In genomic region chr15:96290001-96290400, GRCm38 (mm10) we compare ENCODE assay signal across 10 mouse cellular contexts. TPM values are rescaled to one million over a fixed set of nuclear protein-coding genes. Genes with fewer than 3 reads are reported as not detected.
DNase-seq lines count a peak whose midpoint lies in the region; ATAC-seq and TF ChIP-seq lines count a peak whose summit lies in the region.
"Had no signal": no experiment of that assay in that cellular context is flagged by ENCODE, and none has a peak within 500 bp of the region (broad histone marks: within the 10 kb centered on the region; RNA-seq: fewer than 3 reads in every experiment).

No protein-coding gene starts in this region.

- WGBS in lung, embryonic 14.5 days: 61% methylated on average over 1 of the region's 1 CpGs
- WGBS in forebrain, embryonic 12.5 days: 70% methylated on average over 1 of the region's 1 CpGs
- WGBS in limb, embryonic 10.5 days: 88% methylated on average over 1 of the region's 1 CpGs

- no peak overlapping the region for H3K9ac ChIP-seq in lung, embryonic 14.5 days
- H3K9ac ChIP-seq in forebrain, embryonic 12.5 days: no peak overlapping the region
- H3K9ac ChIP-seq: stomach, embryonic 15.5 days had no signal

- no peak overlapping the region for H3K27ac ChIP-seq in lung, embryonic 14.5 days (ENCODE audit: low read depth)
- H3K27ac ChIP-seq in forebrain, embryonic 12.5 days: no peak overlapping the region
- no peak overlapping the region for H3K27ac ChIP-seq in limb, embryonic 10.5 days
- H3K27ac ChIP-seq: stomach, embryonic 15.5 days had no signal

- H3K4me1 ChIP-seq in lung, embryonic 14.5 days (ENCODE audit: insufficient read depth): no peaks in the 10 kb centered on the region
- H3K4me1 ChIP-seq in forebrain, embryonic 12.5 days: peaks cover 13% of the 10 kb centered on the region
- H3K4me1 ChIP-seq in limb, embryonic 10.5 days: peaks cover 10% of the 10 kb centered on the region

- peaks cover 23% of the 10 kb centered on the region for H3K36me3 ChIP-seq in lung, embryonic 14.5 days (ENCODE audit: insufficient read depth)
- no peaks in the 10 kb centered on the region; the same call in none of the 2 replicates for H3K36me3 ChIP-seq in forebrain, embryonic 12.5 days (replicated peaks)
- peaks cover 35% of the 10 kb centered on the region for H3K36me3 ChIP-seq in limb, embryonic 10.5 days
- H3K36me3 ChIP-seq: stomach, embryonic 15.5 days had no signal

- DNase-seq in lung, embryonic 14.5 days: no peak
- DNase-seq in lung, adult 18-20 months: no peak
- DNase-seq in limb, embryonic 10.5 days (ENCODE audit: low spot score): no peak
- DNase-seq in naive thymus-derived CD4-positive, alpha-beta T cell, adult 2 months (ENCODE audit: low read depth): peak; percentile 37
- no peak for DNase-seq in adrenal gland, postnatal 25 days
- DNase-seq in testis, postnatal 10 days (ENCODE audit: low spot score): no peak
- no peak for DNase-seq in kidney, adult 18-20 months
- DNase-seq: layer of hippocampus, adult 9-11 months had no signal

- no peaks in the 10 kb centered on the region for H3K27me3 ChIP-seq in lung, embryonic 14.5 days (ENCODE audit: insufficient read depth, low read length)
- no peaks in the 10 kb centered on the region for H3K27me3 ChIP-seq in forebrain, embryonic 12.5 days
- H3K27me3 ChIP-seq in limb, embryonic 10.5 days (ENCODE audit: low read depth, poor library complexity, severe bottlenecking): no peaks in the 10 kb centered on the region
- H3K27me3 ChIP-seq: stomach, embryonic 15.5 days had no signal

- ATAC-seq in lung, embryonic 14.5 days (ENCODE audit: insufficient read depth): no peak
- no peak for ATAC-seq in forebrain, embryonic 12.5 days (ENCODE audit: low FRiP score)

- 0 out of 2 replicates have a peak overlapping the region, but pooled peaks have one; percentile 40 for H3K4me2 ChIP-seq in lung, embryonic 14.5 days
- peak overlapping the region; percentile 34 for H3K4me2 ChIP-seq in forebrain, embryonic 12.5 days

- no peak for TF ChIP-seq CTCF in lung, embryonic 14.5 days (IDR thresholded peaks at IDR 0.05; ENCODE audit: low read depth)

- H3K9me3 ChIP-seq in lung, embryonic 14.5 days (ENCODE audit: low read depth, low read length): no peaks in the 10 kb centered on the region
- H3K9me3 ChIP-seq in forebrain, embryonic 12.5 days: no peaks in the 10 kb centered on the region
- H3K9me3 ChIP-seq in limb, embryonic 10.5 days (replicated peaks): no peaks in the 10 kb centered on the region
- H3K9me3 ChIP-seq: stomach, embryonic 15.5 days had no signal

- H3K4me3 ChIP-seq in lung, embryonic 14.5 days (ENCODE audit: low read depth, low read length): no peak overlapping the region
- H3K4me3 ChIP-seq in forebrain, embryonic 12.5 days (replicated peaks): no peak overlapping the region
- peak overlapping the region; percentile 84; the same call in 1 of the 2 replicates for H3K4me3 ChIP-seq in limb, embryonic 10.5 days

RNA-seq across cellular contexts. Expression of gene Arid2, which starts 2.7 kb away (rescaled TPM):
- polyA plus RNA-seq in lung, embryonic 14.5 days (2014; fragmentation: Nextera tagmentation; extraction: Ambion mirVana): 30.3 and 31.6 TPM in 2 replicates
- 38.7 and 41.7 TPM in 2 replicates for polyA plus RNA-seq in forebrain, embryonic 12.5 days (2016; fragmentation: Nextera tagmentation; extraction: Ambion mirVana)
- polyA plus RNA-seq in limb, embryonic 10.5 days (2016; fragmentation: Nextera tagmentation; extraction: Ambion mirVana): 29.5 and 34.9 TPM in 2 replicates
- 37.9 and 51.1 TPM in 2 replicates for total RNA-seq in adrenal gland, postnatal 25 days (2021)
